Mouse (Mus musculus): ENCODE measurements around the gene Aldh1a1.

GRCm38 (mm10) chr19:20599951-20600350, 107.4 kb downstream of the Aldh1a1 start:
- TF ChIP-seq MAX (IDR thresholded peaks at IDR 0.05; ENCODE audit: low read depth): no peak
- TF ChIP-seq POLR2A (IDR thresholded peaks at IDR 0.05; ENCODE audit: insufficient read length, low read depth): no peak
- no peak for TF ChIP-seq MYOD1 (IDR thresholded peaks at IDR 0.05; ENCODE audit: control insufficient read depth in 1 of 3, insufficient read length in 2 of 3, low read depth in 2 of 3)
- TF ChIP-seq CEBPB (IDR thresholded peaks at IDR 0.05; ENCODE audit: insufficient read depth, poor library complexity, severe bottlenecking): no peak
- no peak for TF ChIP-seq TCF3 (IDR thresholded peaks at IDR 0.05; ENCODE audit: insufficient read length, low read depth)
- no peak for TF ChIP-seq MYOG (IDR thresholded peaks at IDR 0.05; ENCODE audit: control insufficient read depth in 1 of 3, insufficient read depth in 1 of 3, insufficient read length in 2 of 3, low read depth in 2 of 3)

Measured in myocyte (in vitro differentiated cells).